Mouse (Mus musculus): ENCODE results near the gene Mga. TPM values are rescaled to one million over a fixed set of nuclear protein-coding genes. Genes with fewer than 3 reads are reported as not detected.

The Mga gene
- total RNA-seq, 2 experiments from 2014 or later = 32.9 to 38.4 TPM

GRCm38 (mm10) chr2:119917631-119918369, 20.8 kb downstream of the Mga start:
- H3K27ac ChIP-seq = no peak overlapping the region
- peak; percentile 19 for DNase-seq
- intact Hi-C loops (cut with DNase I) = no loop called here
- H3K4me3 ChIP-seq = no peak overlapping the region
- TF ChIP-seq CTCF (IDR thresholded peaks at IDR 0.05) = peak; percentile 13; the same call in 1 of the 2 replicates

DNA sequence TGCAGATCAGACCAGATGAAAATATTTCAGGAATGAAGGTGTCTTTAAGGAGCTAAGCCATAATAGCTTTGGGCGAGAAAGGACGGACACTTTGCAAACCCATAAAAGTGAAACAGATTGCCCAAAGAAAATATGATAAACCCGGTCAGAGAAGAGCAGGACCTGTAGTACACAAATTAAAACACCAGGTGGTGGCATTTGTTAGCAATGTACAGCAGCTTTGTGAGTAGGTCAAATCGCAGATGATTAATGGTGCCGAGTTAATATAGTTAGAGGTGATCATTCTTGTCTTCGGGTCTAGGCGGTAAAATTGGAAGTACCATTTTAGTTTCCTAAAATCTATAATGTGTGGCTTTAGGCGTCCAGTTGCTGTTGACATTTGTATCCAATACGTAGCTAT, 73.5 kb downstream of the Mga start:
- Histone ChIP-seq H3K4me3 (peak overlapping the region; percentile 31; the same call in 1 of the 2 replicates), H3K27ac (no peak overlapping the region)
- DNase-seq = no peak
- intact Hi-C loops (cut with DNase I) = no loop called here
- TF ChIP-seq CTCF (IDR thresholded peaks at IDR 0.05) = peak; percentile 86

DNA sequence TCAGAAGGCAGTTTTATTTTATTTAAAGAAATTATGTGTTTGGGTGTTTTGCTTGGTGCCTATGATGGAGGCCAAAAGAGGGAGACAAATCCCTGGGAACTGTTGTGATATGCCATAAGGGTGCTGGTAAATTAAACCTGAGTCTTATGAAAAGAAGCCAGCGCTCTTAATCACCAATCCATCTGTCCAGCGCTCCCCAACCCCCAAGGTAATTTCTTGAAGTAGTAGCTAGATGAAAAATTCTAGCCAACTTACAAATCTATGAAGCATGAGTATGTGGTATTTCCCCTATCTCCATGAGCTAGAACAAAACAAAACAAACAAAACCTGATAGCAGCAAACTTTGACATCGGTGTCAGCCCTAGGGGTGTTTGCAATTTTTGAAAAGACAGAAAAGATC, 74.3 kb downstream of the Mga start:
- peak overlapping the region; percentile 89; the same call in 1 of the 2 replicates for H3K4me3 ChIP-seq
- peak overlapping the region; percentile 92; the same call in 1 of the 2 replicates for H3K27ac ChIP-seq
- DNase-seq = no peak
- intact Hi-C loops (cut with DNase I) = no loop called here
- TF ChIP-seq CTCF (IDR thresholded peaks at IDR 0.05) = no peak

DNA sequence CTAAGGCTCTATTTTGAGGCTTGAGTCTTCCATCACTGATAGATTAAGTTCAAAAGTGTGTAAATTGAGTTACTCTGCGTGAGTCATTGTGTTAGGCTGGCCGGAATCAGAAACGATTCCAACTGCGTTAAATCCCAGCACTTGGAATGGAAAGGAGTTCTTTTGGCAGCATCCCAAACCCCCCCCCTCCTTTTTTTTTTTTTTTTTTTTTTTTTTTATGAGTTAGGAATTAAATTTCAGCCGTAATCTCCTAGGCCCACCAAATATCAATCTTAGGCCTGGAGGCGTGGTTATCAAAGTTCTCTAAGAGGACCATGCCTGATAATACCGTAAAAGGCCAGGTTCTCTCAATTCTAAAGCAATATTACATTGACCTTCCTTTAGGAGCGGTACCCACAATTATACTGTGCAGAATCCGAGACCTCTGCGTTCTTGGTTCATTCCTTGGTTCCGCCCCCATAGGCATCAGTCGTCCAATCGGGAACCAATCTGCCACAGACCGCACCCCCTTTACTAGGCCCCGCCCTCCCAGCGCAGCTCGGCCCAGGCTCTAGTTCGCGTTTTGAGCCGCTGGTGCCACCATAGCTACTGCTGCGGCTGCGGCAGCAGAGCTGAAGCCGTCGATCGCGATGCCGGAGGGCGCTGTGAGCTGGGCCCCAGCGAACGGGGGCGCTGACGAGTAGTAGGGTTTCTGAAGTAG, 75.0 kb downstream of the Mga start:
- peak overlapping the region; percentile 92 for H3K27ac ChIP-seq
- intact Hi-C loops (cut with DNase I) = loop anchor here (1.0 to 2.0 kb wide), 2 partner anchors 19 to 39 kb away; no protein-coding TSS in a partner anchor
- peak; percentile 98 for DNase-seq
- peak; percentile 57 for TF ChIP-seq CTCF (IDR thresholded peaks at IDR 0.05)
- peak overlapping the region; percentile 89 for H3K4me3 ChIP-seq

- intact Hi-C loops (cut with DNase I) = loop anchor here (1.0 to 2.0 kb wide), 2 partner anchors 18 to 39 kb away; no protein-coding TSS in a partner anchor
- Histone ChIP-seq H3K4me3 (peak within 1 kb of the TSS; percentile 89), H3K27ac (peak within 1 kb of the TSS; percentile 92)
- no peak for DNase-seq
- no peak for TF ChIP-seq CTCF (IDR thresholded peaks at IDR 0.05)
These were observed 75.5 kb downstream of the Mga start, which contains the start of gene Mapkbp1 for GRCm38 (mm10) chr2:119972537-119972879. Mapkbp1 (plus strand) TSS chr2:119972699.

- no peak overlapping the region for H3K4me3 ChIP-seq
- H3K27ac ChIP-seq = no peak overlapping the region
- intact Hi-C loops (cut with DNase I) = no loop called here
- no peak for DNase-seq
- no peak for TF ChIP-seq CTCF (IDR thresholded peaks at IDR 0.05)
These were observed 83.4 kb downstream of the Mga start for GRCm38 (mm10) chr2:119980343-119980986.

DNA sequence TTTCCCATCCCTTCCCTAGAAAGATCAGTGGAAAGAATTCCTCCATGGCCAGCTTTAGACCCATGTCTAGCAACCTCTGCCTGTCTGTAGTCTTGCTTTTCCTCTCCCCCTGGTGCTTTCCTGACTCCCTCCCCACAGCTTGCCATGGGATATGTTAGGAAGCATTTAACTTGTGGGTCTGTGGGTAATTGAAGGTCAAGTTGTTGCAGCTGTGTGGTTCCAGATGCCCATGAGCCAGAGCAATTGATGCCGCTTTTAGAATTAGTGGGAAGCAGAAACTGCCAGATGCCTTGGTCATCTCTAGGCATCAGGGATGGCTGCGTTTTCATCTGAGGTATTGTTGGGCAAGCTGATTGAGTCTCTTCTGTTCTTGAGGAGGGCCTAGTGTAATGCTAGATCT, 84.6 kb downstream of the Mga start:
- intact Hi-C loops (cut with DNase I) = no loop called here
- Histone ChIP-seq H3K4me3 (no peak overlapping the region), H3K27ac (peak overlapping the region; percentile 24; the same call in 1 of the 2 replicates)
- TF ChIP-seq CTCF (IDR thresholded peaks at IDR 0.05) = no peak
- no peak for DNase-seq

GRCm38 (mm10) chr2:119985871-119986270, 88.8 kb downstream of the Mga start:
- intact Hi-C loops (cut with DNase I) = no loop called here
- TF ChIP-seq CTCF (IDR thresholded peaks at IDR 0.05) = no peak
- DNase-seq = no peak
- Histone ChIP-seq H3K4me3 (no peak overlapping the region), H3K27ac (no peak overlapping the region)

DNA sequence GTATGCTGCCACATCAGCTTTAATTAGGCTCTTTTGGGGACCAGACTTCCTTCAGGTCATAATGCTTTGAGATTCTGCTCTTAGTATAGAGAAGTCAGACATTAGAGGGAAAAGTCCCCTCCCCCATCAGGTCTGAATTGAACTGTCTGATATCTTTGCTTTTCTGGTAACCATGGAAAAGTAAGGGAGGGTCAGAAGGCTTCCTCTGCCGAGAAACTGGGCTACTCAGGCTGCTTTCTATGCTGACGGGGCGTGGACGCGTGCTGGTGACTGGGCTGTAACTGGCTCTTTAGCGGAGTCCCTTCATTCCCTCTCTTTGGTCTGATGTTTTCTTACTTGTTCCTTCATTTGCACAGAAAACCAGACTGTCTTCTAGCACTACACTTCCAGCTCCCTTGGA, 89.3 kb downstream of the Mga start:
- DNase-seq = no peak
- intact Hi-C loops (cut with DNase I) = no loop called here
- no peak for TF ChIP-seq CTCF (IDR thresholded peaks at IDR 0.05)
- Histone ChIP-seq H3K27ac (no peak overlapping the region), H3K4me3 (no peak overlapping the region)

- intact Hi-C loops (cut with DNase I) = no loop called here
- no peak for TF ChIP-seq CTCF (IDR thresholded peaks at IDR 0.05)
- Histone ChIP-seq H3K27ac (no peak overlapping the region), H3K4me3 (no peak overlapping the region)
- no peak for DNase-seq
These were observed 90.4 kb downstream of the Mga start for GRCm38 (mm10) chr2:119987441-119987840.

DNA sequence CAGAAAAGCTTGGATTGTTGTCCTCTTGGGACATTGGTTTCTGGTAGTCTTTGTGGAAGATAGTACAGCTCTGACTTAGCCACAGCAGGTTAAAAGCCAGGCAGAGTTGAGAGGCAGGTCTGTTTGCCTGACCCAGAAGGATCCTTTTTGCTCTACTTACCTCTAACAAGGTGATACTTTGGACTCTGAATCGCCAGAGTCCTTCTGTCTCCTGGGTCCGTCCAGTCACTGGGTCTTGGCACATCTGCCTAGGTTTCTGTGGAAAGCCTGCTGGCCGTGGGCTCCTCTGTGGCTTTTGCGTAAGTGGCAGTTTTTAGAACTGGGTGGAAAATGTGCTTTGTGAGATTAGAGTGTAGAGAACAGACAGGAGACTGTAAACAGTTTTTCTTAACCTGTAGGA, 91.9 kb downstream of the Mga start:
- DNase-seq = no peak
- TF ChIP-seq CTCF (IDR thresholded peaks at IDR 0.05) = no peak
- peak overlapping the region; percentile 48 for H3K27ac ChIP-seq
- H3K4me3 ChIP-seq = no peak overlapping the region
- intact Hi-C loops (cut with DNase I) = no loop called here

GRCm38 (mm10) chr2:119990881-119991280, 93.9 kb downstream of the Mga start:
- Histone ChIP-seq H3K27ac (no peak overlapping the region), H3K4me3 (no peak overlapping the region)
- no peak for DNase-seq
- intact Hi-C loops (cut with DNase I) = loop anchor here (2.0 kb wide), 1 partner anchor 18 kb away; the partner anchor contains the start of gene Mapkbp1
- TF ChIP-seq CTCF (IDR thresholded peaks at IDR 0.05) = no peak

GRCm38 (mm10) chr2:119992349-119992748, 95.3 kb downstream of the Mga start:
- H3K4me3 ChIP-seq = no peak overlapping the region
- intact Hi-C loops (cut with DNase I) = no loop called here
- peak overlapping the region; percentile 74 for H3K27ac ChIP-seq
- peak; percentile 77 for DNase-seq
- TF ChIP-seq CTCF (IDR thresholded peaks at IDR 0.05) = no peak

All from gastrocnemius, adult 2 months (tissue).